Comparison of ENCODE assay signal across 9 mouse cellular contexts in the genomic region with DNA sequence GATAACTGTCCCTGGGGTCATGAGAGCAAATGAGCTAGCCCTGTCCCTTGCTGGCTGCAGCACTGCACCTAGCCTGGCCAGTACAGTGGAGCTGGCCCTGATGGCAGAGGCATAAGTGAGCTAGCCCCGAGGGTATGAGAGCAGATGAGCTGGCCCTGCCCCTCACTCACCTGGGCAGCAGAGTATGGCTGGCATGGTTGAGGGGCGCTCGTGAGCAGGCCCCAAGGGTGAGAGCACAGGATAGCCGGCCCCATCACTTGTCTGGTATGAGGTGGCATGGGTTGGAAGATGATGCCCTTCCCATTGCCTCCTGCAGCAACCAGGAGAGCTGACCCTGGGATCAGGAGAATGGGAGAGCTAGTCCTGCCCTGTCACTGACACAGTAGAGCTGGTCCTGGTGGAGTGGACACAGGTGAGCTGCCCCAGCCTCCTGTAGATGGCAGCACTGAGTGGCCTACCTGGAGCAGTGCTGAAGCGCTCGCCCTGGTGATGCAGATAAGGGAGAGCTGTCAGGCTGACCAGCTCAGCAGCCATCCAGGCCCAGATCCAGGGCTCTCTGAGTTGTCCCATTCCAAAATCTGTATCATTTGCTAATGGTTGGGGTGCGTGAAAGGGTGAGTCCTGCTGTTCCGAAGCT. TPM values are rescaled to one million over a fixed set of nuclear protein-coding genes. Genes with fewer than 3 reads are reported as not detected.
DNase-seq lines count a peak whose midpoint lies in the region; ATAC-seq and TF ChIP-seq lines count a peak whose summit lies in the region.
"Had no signal": no experiment of that assay in that cellular context is flagged by ENCODE, and none has a peak within 500 bp of the region (broad histone marks: within the 10 kb centered on the region; RNA-seq: fewer than 3 reads in every experiment).

No protein-coding gene starts in this region.

- H3K27ac ChIP-seq in forebrain, embryonic 14.5 days (ENCODE audit: low read depth, low read length), result no peak overlapping the region
- H3K27ac ChIP-seq in forebrain, embryonic 11.5 days (ENCODE audit: low read depth, low read length), result no peak overlapping the region

- peak; percentile 46; the same call in 1 of the 2 replicates for TF ChIP-seq CTCF in brain, embryonic 14.5 days (IDR thresholded peaks at IDR 0.05; ENCODE audit: borderline replicate concordance, extremely low read depth, insufficient read depth, insufficient read length)

- ATAC-seq in forebrain, embryonic 14.5 days, result peak; percentile 20; the same call in 1 of the 2 replicates
- no peak; the same call in 1 of the 2 replicates for ATAC-seq in forebrain, embryonic 11.5 days (replicated peaks; ENCODE audit: low FRiP score)
- peak; percentile 76 for ATAC-seq in erythroid progenitor cell, adult 5-6 weeks (replicated peaks; ENCODE audit: low FRiP score, poor library complexity, severe bottlenecking)
- ATAC-seq in megakaryocyte-erythroid progenitor cell, adult 5-6 weeks (replicated peaks; ENCODE audit: low FRiP score, low TSS enrichment, poor library complexity, severe bottlenecking), result peak; percentile 76

- H3K9ac ChIP-seq in forebrain, embryonic 14.5 days (ENCODE audit: low read length), result no peak overlapping the region
- H3K9ac ChIP-seq in forebrain, embryonic 11.5 days (ENCODE audit: low read length), result no peak overlapping the region

- no peak for TF ChIP-seq POLR2A in brain, embryonic 14.5 days (IDR thresholded peaks at IDR 0.05; ENCODE audit: borderline replicate concordance, extremely low read depth, insufficient read depth, insufficient read length, poor library complexity, severe bottlenecking)

- H3K4me3 ChIP-seq in forebrain, embryonic 14.5 days (ENCODE audit: low read depth, low read length), result no peak overlapping the region
- no peak overlapping the region for H3K4me3 ChIP-seq in forebrain, embryonic 11.5 days (ENCODE audit: low read depth, low read length)

- no peak for DNase-seq in forebrain, embryonic 14.5 days (ENCODE audit: low spot score)
- no peak for DNase-seq in forebrain, embryonic 11.5 days (ENCODE audit: low spot score)
- peak; percentile 37 for DNase-seq in CD4-positive helper T cell, adult 2 months (ENCODE audit: low read depth, low spot score)
- DNase-seq in brain, embryonic 14.5 days (ENCODE audit: low read depth), result peak; percentile 15
- peak; percentile 51 to 81 for DNase-seq in kidney, postnatal 36 days
- peak; percentile 73 for DNase-seq in urinary bladder, postnatal 14 days (ENCODE audit: low spot score)

- no peaks in the 10 kb centered on the region for H3K27me3 ChIP-seq in forebrain, embryonic 14.5 days (replicated peaks; ENCODE audit: control insufficient read depth, insufficient read depth, low read length)
- no peaks in the 10 kb centered on the region for H3K27me3 ChIP-seq in forebrain, embryonic 11.5 days (ENCODE audit: control insufficient read depth, insufficient read depth, low read length)

- H3K4me2 ChIP-seq in forebrain, embryonic 14.5 days (ENCODE audit: low read length), result no peak overlapping the region
- no peak overlapping the region for H3K4me2 ChIP-seq in forebrain, embryonic 11.5 days (ENCODE audit: low read depth, low read length, severe bottlenecking)

- no peaks in the 10 kb centered on the region for H3K9me3 ChIP-seq in forebrain, embryonic 14.5 days (replicated peaks; ENCODE audit: control insufficient read depth, low read length)
- no peaks in the 10 kb centered on the region for H3K9me3 ChIP-seq in forebrain, embryonic 11.5 days (ENCODE audit: control insufficient read depth, low read length)

- no peaks in the 10 kb centered on the region for H3K4me1 ChIP-seq in forebrain, embryonic 14.5 days (ENCODE audit: control insufficient read depth, insufficient read depth, low read length)
- H3K4me1 ChIP-seq in forebrain, embryonic 11.5 days (replicated peaks; ENCODE audit: control insufficient read depth, insufficient read depth, low read length), result no peaks in the 10 kb centered on the region

- 81% methylated on average over 8 of the region's 8 CpGs for WGBS in forebrain, embryonic 14.5 days
- WGBS in forebrain, embryonic 11.5 days, result 80% methylated on average over 8 of the region's 8 CpGs

- H3K36me3 ChIP-seq in forebrain, embryonic 14.5 days (ENCODE audit: control insufficient read depth, insufficient read depth, low read length), result peaks cover 45% of the 10 kb centered on the region
- no peaks in the 10 kb centered on the region; the same call in 1 of the 2 replicates for H3K36me3 ChIP-seq in forebrain, embryonic 11.5 days (ENCODE audit: control insufficient read depth, insufficient read depth, low read length)

RNA-seq across cellular contexts. Expression of a gene that starts 3.4 kb away (rescaled TPM):
- 0.27 TPM in 1 of 2 replicates, not detected in the other for polyA plus RNA-seq in forebrain, embryonic 14.5 days (2014; fragmentation: Nextera tagmentation; extraction: Ambion mirVana)
- not detected in 2 replicates for polyA plus RNA-seq in forebrain, embryonic 11.5 days (2014; fragmentation: Nextera tagmentation; extraction: Ambion mirVana)
- polyA plus RNA-seq in brain, embryonic 14.5 days (2012; rRNA removed), result 0.13 and 0.18 TPM in 2 replicates
- 2.2 TPM in 1 of 2 replicates, not detected in the other for total RNA-seq in erythroid progenitor cell, adult 5-6 weeks (2015; ENCODE audit: low replicate concordance)
- total RNA-seq in erythroid progenitor cell, adult 5-6 weeks (2017; ENCODE audit: low replicate concordance), result 1.4 TPM in 1 of 2 replicates, not detected in the other
- not detected in 2 replicates for total RNA-seq in megakaryocyte-erythroid progenitor cell, adult 5-6 weeks (2014; fragmentation: Nextera tagmentation)
- not detected in 2 replicates for total RNA-seq in megakaryocyte-erythroid progenitor cell, adult 5-6 weeks (2017)
- total RNA-seq: left cerebral cortex, postnatal 25 days had no signal

RNA-seq across cellular contexts. Expression of a gene that starts 32.0 kb away (rescaled TPM):
- polyA plus RNA-seq in forebrain, embryonic 14.5 days (2014; fragmentation: Nextera tagmentation; extraction: Ambion mirVana), result 97.3 and 115 TPM in 2 replicates
- 152 and 163 TPM in 2 replicates for polyA plus RNA-seq in forebrain, embryonic 11.5 days (2014; fragmentation: Nextera tagmentation; extraction: Ambion mirVana)
- 70.3 and 77.5 TPM in 2 replicates for polyA plus RNA-seq in brain, embryonic 14.5 days (2012; rRNA removed)
- 142 and 159 TPM in 2 replicates for total RNA-seq in erythroid progenitor cell, adult 5-6 weeks (2015; ENCODE audit: low replicate concordance)
- 74.7 and 82.2 TPM in 2 replicates for total RNA-seq in erythroid progenitor cell, adult 5-6 weeks (2017; ENCODE audit: low replicate concordance)
- 139 and 192 TPM in 2 replicates for total RNA-seq in megakaryocyte-erythroid progenitor cell, adult 5-6 weeks (2014; fragmentation: Nextera tagmentation)
- 133 and 138 TPM in 2 replicates for total RNA-seq in megakaryocyte-erythroid progenitor cell, adult 5-6 weeks (2017)

RNA-seq across cellular contexts. Expression of a gene that starts 54.7 kb away (rescaled TPM):
- 0.18 TPM in 1 of 2 replicates, not detected in the other for polyA plus RNA-seq in forebrain, embryonic 14.5 days (2014; fragmentation: Nextera tagmentation; extraction: Ambion mirVana)
- 0.08 and 0.25 TPM in 2 replicates for polyA plus RNA-seq in forebrain, embryonic 11.5 days (2014; fragmentation: Nextera tagmentation; extraction: Ambion mirVana)
- 0.05 TPM in 2 replicates for polyA plus RNA-seq in brain, embryonic 14.5 days (2012; rRNA removed)
- 0.42 TPM in 1 of 2 replicates, not detected in the other for total RNA-seq in erythroid progenitor cell, adult 5-6 weeks (2015; ENCODE audit: low replicate concordance)
- not detected in 2 replicates for total RNA-seq in erythroid progenitor cell, adult 5-6 weeks (2017; ENCODE audit: low replicate concordance)
- total RNA-seq in megakaryocyte-erythroid progenitor cell, adult 5-6 weeks (2014; fragmentation: Nextera tagmentation), result not detected in 2 replicates
- total RNA-seq in megakaryocyte-erythroid progenitor cell, adult 5-6 weeks (2017), result not detected in 2 replicates

RNA-seq across cellular contexts. Expression of a gene that starts 55.3 kb away (rescaled TPM):
- polyA plus RNA-seq in forebrain, embryonic 14.5 days (2014; fragmentation: Nextera tagmentation; extraction: Ambion mirVana), result 0.32 and 0.46 TPM in 2 replicates
- polyA plus RNA-seq in forebrain, embryonic 11.5 days (2014; fragmentation: Nextera tagmentation; extraction: Ambion mirVana), result 0.31 and 0.45 TPM in 2 replicates
- 0.04 and 0.15 TPM in 2 replicates for polyA plus RNA-seq in brain, embryonic 14.5 days (2012; rRNA removed)
- total RNA-seq in erythroid progenitor cell, adult 5-6 weeks (2015; ENCODE audit: low replicate concordance), result not detected in 2 replicates
- total RNA-seq in erythroid progenitor cell, adult 5-6 weeks (2017; ENCODE audit: low replicate concordance), result 0.26 TPM in 1 of 2 replicates, not detected in the other
- total RNA-seq in megakaryocyte-erythroid progenitor cell, adult 5-6 weeks (2014; fragmentation: Nextera tagmentation), result not detected in 2 replicates
- not detected in 2 replicates for total RNA-seq in megakaryocyte-erythroid progenitor cell, adult 5-6 weeks (2017)
- total RNA-seq: left cerebral cortex, postnatal 25 days had no signal

Comparison
In these comparisons a context has a peak if more than half of its experiments do, and no peak if none do; other contexts are left out.
1. DNase-seq: peak in CD4-positive helper T cell, adult 2 months (single experiment), brain, embryonic 14.5 days (single experiment), kidney, postnatal 36 days (2 of 2) and urinary bladder, postnatal 14 days (single experiment); none in forebrain, embryonic 14.5 days (single experiment) and forebrain, embryonic 11.5 days (single experiment).